Mouse (Mus musculus) T-helper 1 cell (primary cell): Measurements from ENCODE around the gene Med4.

ENCODE experiments used
- in situ Hi-C: fragments of 300-600 bp; cut with MboI, MseI; formaldehyde crosslinking; loops from one replicate; pipeline ENCODE4 v1.15.1; 2025; ENCODE audit warnings: high pct_unique_total_duplicates

The Med4 gene

DNA sequence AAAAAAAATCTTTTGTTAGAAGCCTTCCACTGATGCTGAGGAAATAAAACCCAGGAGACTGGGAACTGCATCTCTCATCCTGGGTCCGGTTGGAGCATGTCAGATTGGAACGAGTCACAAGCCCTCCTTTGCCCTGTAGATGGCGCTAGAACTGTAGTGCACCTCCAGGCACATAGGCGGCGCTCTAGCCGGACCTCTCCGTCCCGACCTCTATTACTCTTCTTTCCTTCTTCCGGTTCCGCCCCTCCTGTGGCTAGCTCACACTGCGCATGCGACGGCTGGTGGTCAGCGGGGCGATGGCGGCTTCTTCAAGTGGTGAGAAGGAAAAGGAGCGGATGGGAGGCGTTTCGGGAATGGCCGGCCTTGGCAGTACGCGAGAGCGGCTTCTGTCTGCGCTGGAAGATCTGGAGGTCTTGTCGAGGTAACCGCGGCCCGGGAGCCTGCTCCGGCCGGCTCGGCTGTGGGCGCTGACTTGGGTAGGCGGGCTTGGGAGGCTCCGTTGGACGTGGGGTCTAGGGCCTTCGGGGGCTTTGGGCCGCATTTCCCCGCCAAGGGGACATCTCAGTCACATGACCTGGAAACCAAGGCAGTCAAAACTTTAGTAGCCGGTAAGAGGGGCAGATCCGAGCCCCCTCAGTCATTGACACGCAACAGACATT, at the start of gene Med4:
Gene Med4 (plus strand): TSS at position 261 of the 659 bp plus-strand sequence.
- in situ Hi-C loops, result no loop called here

- in situ Hi-C loops, result no loop called here
Measured at GRCm38 (mm10) chr14:73460514-73461134, 49.2 kb upstream of the Med4 start.

DNA sequence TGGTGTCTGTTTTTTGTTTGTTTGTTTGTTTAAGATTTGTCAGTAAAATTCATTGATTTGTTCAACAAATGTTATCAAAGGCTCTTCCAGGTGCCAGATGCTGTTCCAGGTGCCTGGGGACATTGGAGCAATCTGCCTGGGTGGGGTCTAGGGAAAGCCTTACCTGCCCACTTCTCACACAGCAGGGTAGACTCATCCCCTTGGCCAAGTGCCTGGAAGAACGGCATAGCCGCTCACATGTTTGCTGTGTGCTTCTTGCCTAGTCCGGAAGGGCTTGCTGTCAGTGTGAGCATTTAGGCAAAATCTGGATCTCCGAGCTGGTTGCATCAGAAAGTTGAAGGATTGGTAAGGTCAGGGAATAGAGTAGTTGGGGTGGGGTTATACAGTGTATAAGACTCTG, 47.6 kb upstream of the Med4 start:
- in situ Hi-C loops, result no loop called here

DNA sequence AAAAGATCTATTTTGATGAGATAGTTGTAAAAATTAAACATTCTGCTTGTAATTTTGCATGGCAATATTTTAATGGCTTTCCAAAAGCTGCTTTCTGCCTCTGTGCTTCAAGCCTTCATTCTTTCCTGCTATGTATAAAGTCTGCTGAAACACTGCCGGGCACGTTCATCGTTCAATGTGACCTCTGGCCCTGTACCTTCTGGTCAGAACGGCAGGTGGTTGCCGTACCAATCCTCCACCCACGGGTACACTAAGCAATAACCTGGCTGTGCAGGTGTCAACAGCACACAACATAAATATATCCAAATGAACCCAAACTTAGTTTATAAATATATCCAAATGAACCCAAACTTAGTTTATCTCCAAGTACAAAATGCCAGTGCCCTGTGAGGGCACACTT, 42.1 kb upstream of the Med4 start:
- in situ Hi-C loops, result no loop called here

DNA sequence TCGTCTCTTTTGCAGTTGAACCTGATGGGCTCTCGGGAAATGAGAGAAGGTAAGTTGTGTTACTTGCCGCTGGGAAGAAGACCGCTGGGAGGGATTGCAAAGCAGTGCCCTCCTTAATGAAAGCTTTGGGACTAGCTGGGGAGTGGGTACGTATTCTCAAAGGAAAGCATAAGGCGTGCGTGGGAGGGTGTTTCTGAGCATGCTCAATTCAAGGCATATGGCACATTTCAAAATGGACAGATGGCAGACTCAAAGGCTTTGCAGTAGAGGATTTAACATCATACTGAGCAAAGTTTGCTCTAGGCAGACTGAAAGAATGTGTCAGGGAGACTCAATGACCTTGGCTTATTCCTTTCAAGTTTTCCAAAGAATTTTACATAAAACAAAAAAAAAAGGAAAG, 40.3 kb upstream of the Med4 start:
- in situ Hi-C loops, result no loop called here

DNA sequence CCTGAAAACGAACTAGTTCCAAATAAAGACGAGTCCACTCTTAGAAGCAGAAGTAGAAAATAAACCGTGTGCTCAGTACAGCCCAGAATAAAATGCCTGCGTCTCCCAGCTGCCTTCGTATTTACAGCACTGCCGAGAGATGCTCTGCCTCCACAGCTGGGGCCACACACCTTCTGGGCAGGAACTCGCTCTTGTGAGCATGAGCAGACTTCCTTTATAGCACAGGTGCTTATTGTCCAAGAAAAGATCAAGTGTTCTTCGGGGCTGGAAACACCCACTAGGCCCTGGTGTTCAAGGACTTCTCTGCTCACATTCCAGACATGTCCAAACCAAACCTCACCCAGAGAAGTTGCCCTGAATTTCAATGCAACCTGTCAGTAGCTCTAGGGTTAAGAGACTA, 39.2 kb upstream of the Med4 start:
- in situ Hi-C loops, result no loop called here

DNA sequence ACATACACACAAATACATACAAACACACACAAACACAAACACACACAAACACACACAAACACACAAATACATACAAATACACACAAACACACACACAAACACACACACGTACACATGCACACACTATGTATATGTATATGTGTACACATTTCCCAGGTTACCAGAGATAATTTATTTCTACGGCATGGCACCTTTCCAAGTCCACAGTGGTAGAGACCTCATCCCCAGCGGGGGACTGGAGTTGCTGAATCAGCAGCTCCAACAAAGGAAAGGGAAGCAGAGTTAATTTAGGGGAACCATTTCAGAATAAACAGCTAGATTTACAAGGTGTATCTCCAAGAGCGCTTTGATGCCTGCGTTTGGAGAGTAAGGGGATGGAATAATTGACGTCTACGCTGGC, 37.6 kb upstream of the Med4 start:
- in situ Hi-C loops, result no loop called here

GRCm38 (mm10) chr14:73473670-73474460, 36.0 kb upstream of the Med4 start:
- in situ Hi-C loops, result no loop called here

GRCm38 (mm10) chr14:73474636-73475093, 35.2 kb upstream of the Med4 start:
- in situ Hi-C loops, result no loop called here

- in situ Hi-C loops, result no loop called here
Measured at GRCm38 (mm10) chr14:73475506-73475905, 34.3 kb upstream of the Med4 start.

DNA sequence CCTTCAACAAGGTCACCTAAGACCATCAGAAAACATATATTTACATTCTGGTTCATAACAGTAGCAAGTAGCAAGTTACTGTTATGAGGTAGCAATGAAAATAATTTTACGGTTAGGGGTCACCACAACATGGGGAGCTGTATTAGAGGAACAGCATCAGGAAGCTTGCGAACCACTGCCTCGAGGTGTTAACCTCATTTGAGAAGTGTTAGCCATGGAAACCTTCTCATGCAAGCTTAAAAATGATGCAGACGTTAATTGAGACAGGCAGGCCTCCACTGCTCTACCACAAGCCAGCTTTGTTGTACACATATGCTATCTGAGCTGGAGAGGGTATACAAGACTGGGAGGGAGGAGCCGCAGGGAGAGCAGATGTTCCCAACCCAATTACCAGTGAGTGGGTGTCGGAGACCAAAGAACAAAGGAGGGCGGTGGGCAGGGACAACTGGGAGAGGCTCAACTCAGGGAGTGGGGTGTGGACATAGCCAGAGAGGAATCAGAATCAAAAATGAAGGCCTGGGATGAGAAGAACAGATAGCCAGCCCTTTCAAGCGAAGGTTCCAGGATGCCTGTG, 33.4 kb upstream of the Med4 start:
- in situ Hi-C loops, result no loop called here

GRCm38 (mm10) chr14:73477077-73477476, 32.7 kb upstream of the Med4 start:
- in situ Hi-C loops, result no loop called here

GRCm38 (mm10) chr14:73478321-73478720, 31.5 kb upstream of the Med4 start:
- in situ Hi-C loops, result no loop called here

DNA sequence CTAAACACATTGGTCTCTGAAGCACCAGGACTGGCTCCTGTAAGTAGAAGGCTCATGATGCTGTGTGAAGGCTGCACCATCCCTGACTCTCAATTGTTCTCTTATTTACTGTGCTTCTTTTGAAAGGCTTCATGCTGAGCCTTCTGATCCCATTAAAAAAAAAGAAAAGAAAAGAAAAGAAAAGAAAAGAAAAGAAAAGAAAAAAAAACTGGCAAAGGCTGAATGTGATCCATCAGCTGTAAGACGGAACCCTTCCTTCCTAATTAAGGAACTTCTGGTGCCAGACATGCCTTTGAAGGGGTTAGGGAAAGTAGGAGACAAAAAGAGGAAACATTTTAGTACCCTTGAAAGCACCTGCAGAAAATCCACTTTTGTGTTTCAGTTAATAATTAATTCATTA, 30.1 kb upstream of the Med4 start:
- in situ Hi-C loops, result no loop called here

GRCm38 (mm10) chr14:73483516-73484229, 26.2 kb upstream of the Med4 start:
- in situ Hi-C loops, result no loop called here

- in situ Hi-C loops, result no loop called here
Measured at GRCm38 (mm10) chr14:73484366-73485110, 25.3 kb upstream of the Med4 start.

DNA sequence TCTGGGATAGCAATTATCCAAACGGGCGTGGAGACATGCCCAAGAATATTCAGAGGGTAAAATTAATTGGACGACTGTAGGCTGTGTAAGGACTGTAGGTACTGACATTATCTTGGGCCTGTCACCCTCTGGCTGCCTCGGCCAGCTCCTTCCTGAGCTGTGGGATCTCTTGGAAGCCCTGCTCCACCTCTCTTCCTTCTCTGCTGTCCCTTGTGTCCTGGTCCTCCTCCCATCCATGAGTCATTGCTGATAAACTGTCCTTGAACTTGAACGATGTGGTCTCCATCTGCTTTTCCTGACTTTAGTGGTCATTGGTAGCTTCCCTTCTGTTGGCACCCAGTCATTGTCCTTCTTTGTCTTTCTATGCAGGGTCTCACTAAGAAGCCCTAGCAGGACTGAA, 23.2 kb upstream of the Med4 start:
- in situ Hi-C loops, result no loop called here

- in situ Hi-C loops, result no loop called here
Measured at GRCm38 (mm10) chr14:73493356-73493755, 16.5 kb upstream of the Med4 start.

GRCm38 (mm10) chr14:73494122-73494521, 15.7 kb upstream of the Med4 start:
- in situ Hi-C loops, result no loop called here

GRCm38 (mm10) chr14:73495753-73496152, 14.1 kb upstream of the Med4 start:
- in situ Hi-C loops, result no loop called here

- in situ Hi-C loops, result no loop called here
Measured at GRCm38 (mm10) chr14:73501283-73501682, 8.5 kb upstream of the Med4 start.
